Comparison of ENCODE assay signal across 21 mouse cellular contexts in the genomic region with DNA sequence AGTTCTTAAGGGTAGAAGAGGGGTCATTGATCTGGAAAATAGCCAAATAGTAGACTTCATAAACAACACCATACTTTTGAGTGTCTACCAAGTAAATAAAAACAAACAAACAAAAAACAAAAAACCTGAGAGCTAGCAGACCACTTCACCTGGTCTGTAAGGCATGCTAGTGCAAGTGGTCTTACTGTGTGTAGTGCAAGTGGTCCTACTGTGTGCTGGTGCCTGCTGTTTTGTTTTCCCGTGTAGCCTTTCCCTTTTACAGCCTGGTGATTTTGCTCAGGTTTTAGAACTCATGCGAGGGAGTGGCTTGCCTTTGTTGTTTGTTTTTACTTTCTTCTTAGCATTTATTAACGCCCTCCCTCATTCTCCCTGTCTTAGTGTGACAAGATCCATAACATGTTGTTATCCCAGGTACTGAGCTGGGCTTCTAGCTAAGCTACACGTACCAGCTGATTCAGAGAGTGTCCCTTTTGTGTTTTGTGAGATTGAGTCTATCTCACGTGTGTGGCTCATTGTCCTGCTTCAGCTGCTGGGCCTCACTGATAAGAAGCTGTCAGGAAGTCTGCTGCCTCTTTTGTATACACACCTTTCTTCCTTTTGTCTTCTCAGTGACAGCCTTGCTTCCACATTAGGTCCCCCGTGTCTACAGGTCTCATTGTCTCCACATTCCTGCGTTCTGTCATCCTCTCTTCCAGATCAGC. TPM values are rescaled to one million over a fixed set of nuclear protein-coding genes. Genes with fewer than 3 reads are reported as not detected.
A peak's percentile ranks its signal among the peaks of the same experiment; 100 is the strongest.
DNase-seq lines count a peak whose midpoint lies in the region; ATAC-seq and TF ChIP-seq lines count a peak whose summit lies in the region.
"Had no signal": no experiment of that assay in that cellular context is flagged by ENCODE, and none has a peak within 500 bp of the region (broad histone marks: within the 10 kb centered on the region; RNA-seq: fewer than 3 reads in every experiment).

No protein-coding gene starts in this region.

- peak; percentile 68 for TF ChIP-seq EP300 in liver, embryonic 14.5 days (IDR thresholded peaks at IDR 0.05; ENCODE audit: low read depth)

- no peak overlapping the region for H3K4me2 ChIP-seq in liver, embryonic 14.5 days (ENCODE audit: low read depth)
- H3K4me2 ChIP-seq: kidney, embryonic 15.5 days; limb, embryonic 15.5 days had no signal

- H3K4me3 ChIP-seq in heart, embryonic 10.5 days, result no peak overlapping the region
- no peak overlapping the region for H3K4me3 ChIP-seq in liver, embryonic 14.5 days (ENCODE audit: insufficient read depth in 1 of 2, low read depth in 2 of 2, low read length in 2 of 2)
- H3K4me3 ChIP-seq: heart, adult 2 months; kidney, embryonic 15.5 days; limb, embryonic 15.5 days; midbrain, embryonic 10.5 days had no signal

- peaks cover 5% of the 10 kb centered on the region for H3K4me1 ChIP-seq in heart, embryonic 10.5 days
- peaks cover 47 to 57% of the 10 kb centered on the region in 2 experiments for H3K4me1 ChIP-seq in liver, embryonic 14.5 days (replicated peaks; ENCODE audit: control insufficient read depth in 2 of 2, insufficient read depth in 2 of 2, low read length in 1 of 2)
- H3K4me1 ChIP-seq: midbrain, embryonic 10.5 days had no signal

- H3K9me3 ChIP-seq in heart, embryonic 10.5 days, result no peaks in the 10 kb centered on the region
- H3K9me3 ChIP-seq in liver, embryonic 14.5 days (ENCODE audit: control insufficient read depth, low read length), result no peaks in the 10 kb centered on the region
- H3K9me3 ChIP-seq: kidney, embryonic 15.5 days; limb, embryonic 15.5 days; midbrain, embryonic 10.5 days had no signal

- no peak overlapping the region for H3K9ac ChIP-seq in liver, embryonic 14.5 days (replicated peaks)
- H3K9ac ChIP-seq: forebrain, postnatal 0 days; kidney, embryonic 15.5 days; limb, embryonic 15.5 days had no signal

- peaks cover 14% of the 10 kb centered on the region for H3K36me3 ChIP-seq in heart, embryonic 10.5 days
- H3K36me3 ChIP-seq in liver, embryonic 14.5 days (replicated peaks; ENCODE audit: control insufficient read depth, insufficient read depth, low read depth), result no peaks in the 10 kb centered on the region; the same call in none of the 2 replicates
- H3K36me3 ChIP-seq: kidney, embryonic 15.5 days; limb, embryonic 15.5 days had no signal

- no peak for TF ChIP-seq CTCF in liver, embryonic 14.5 days (IDR thresholded peaks at IDR 0.05; ENCODE audit: low read depth)

- no peaks in the 10 kb centered on the region for H3K27me3 ChIP-seq in heart, embryonic 10.5 days (ENCODE audit: insufficient read depth, poor library complexity, severe bottlenecking)
- no peaks in the 10 kb centered on the region for H3K27me3 ChIP-seq in liver, embryonic 14.5 days (ENCODE audit: control insufficient read depth, insufficient read depth, low read length)
- H3K27me3 ChIP-seq: kidney, embryonic 15.5 days; limb, embryonic 15.5 days had no signal

- peak overlapping the region; percentile 54; the same call in 1 of the 2 replicates for H3K27ac ChIP-seq in heart, embryonic 10.5 days
- H3K27ac ChIP-seq in liver, embryonic 14.5 days, result peak overlapping the region; percentile 31
- H3K27ac ChIP-seq: heart, adult 2 months; hindbrain, postnatal 0 days; kidney, embryonic 15.5 days; limb, embryonic 15.5 days; midbrain, embryonic 10.5 days; stomach, postnatal 0 days had no signal

- peak; percentile 90 for DNase-seq in heart, embryonic 10.5 days (ENCODE audit: low spot score)
- no peak for DNase-seq in heart, postnatal 4 days
- DNase-seq in c-Kit-positive CD71-positive TER-119-negative erythroid progenitor cells, embryonic 14.5 days (ENCODE audit: low read depth), result peak; percentile 67
- peak in 1 of 3 experiments; percentile 58 for DNase-seq in liver, embryonic 14.5 days (ENCODE audit: low read depth in 3 of 3, low spot score in 3 of 3)
- DNase-seq in yolk sac, embryonic 10.5 days (ENCODE audit: low spot score), result peak; percentile 21
- DNase-seq in right cerebral cortex, postnatal 14 days, result no peak
- no peak for DNase-seq in ovary, adult 18-20 months (ENCODE audit: low spot score)
- DNase-seq: gastrocnemius, postnatal 36 days had no signal

- peak; percentile 31 for ATAC-seq in liver, embryonic 14.5 days (ENCODE audit: insufficient read depth)
- ATAC-seq: CD4-positive, CD25-positive, alpha-beta regulatory T cell, adult 4 months; forebrain, postnatal 0 days; hindbrain, postnatal 0 days; intestine, embryonic 16.5 days had no signal

- WGBS in heart, embryonic 10.5 days, result 50% methylated on average over 7 of the region's 7 CpGs
- 29% methylated on average over 7 of the region's 7 CpGs for WGBS in liver, embryonic 14.5 days (ENCODE audit: insufficient replicate concordance)

RNA-seq across cellular contexts. Expression of gene Vps13c, which starts 34.5 kb away (rescaled TPM):
- polyA plus RNA-seq in heart, embryonic 10.5 days (2016; fragmentation: Nextera tagmentation; extraction: Ambion mirVana), result 3.9 and 4.4 TPM in 2 replicates
- 10 to 100 TPM; 28.9 to 30.7 TPM for total RNA-seq in heart, postnatal 4 days (2021)
- 5.1 and 7.2 TPM in 2 replicates for polyA plus RNA-seq in liver, embryonic 14.5 days (2012; rRNA removed)
- 5.2 and 6.6 TPM in 2 replicates for polyA plus RNA-seq in liver, embryonic 14.5 days (2014; fragmentation: Nextera tagmentation; extraction: Ambion mirVana)

RNA-seq across cellular contexts. Expression of gene C2cd4a, which starts 42.5 kb away (rescaled TPM):
- 0.49 and 0.65 TPM in 2 replicates for polyA plus RNA-seq in heart, embryonic 10.5 days (2016; fragmentation: Nextera tagmentation; extraction: Ambion mirVana)
- not detected for total RNA-seq in heart, postnatal 4 days (2021)
- polyA plus RNA-seq in liver, embryonic 14.5 days (2012; rRNA removed), result 4.4 and 6.8 TPM in 2 replicates
- polyA plus RNA-seq in liver, embryonic 14.5 days (2014; fragmentation: Nextera tagmentation; extraction: Ambion mirVana), result 0.81 and 1.5 TPM in 2 replicates
- total RNA-seq: ES-E14; heart, adult 2 months had no signal
- polyA plus RNA-seq: CD4-positive, CD25-positive, alpha-beta regulatory T cell, adult 4 months; embryonic facial prominence, embryonic 11.5 days; heart, postnatal 0 days; hindbrain, embryonic 11.5 days; midbrain, embryonic 10.5 days had no signal

Comparison
In these comparisons a context has a peak if more than half of its experiments do, and no peak if none do; other contexts are left out.
1. DNase-seq: peak in heart, embryonic 10.5 days (single experiment), c-Kit-positive CD71-positive TER-119-negative erythroid progenitor cells, embryonic 14.5 days (single experiment) and yolk sac, embryonic 10.5 days (single experiment); none in heart, postnatal 4 days (single experiment), right cerebral cortex, postnatal 14 days (single experiment) and ovary, adult 18-20 months (single experiment).